Mouse (Mus musculus) right cerebral cortex, postnatal 14 days (tissue): ENCODE measurements around the gene Mvk.

Experiments used
- DNase-seq: peaks from one replicate; pipeline ENCODE4 v3.0.0; 2022

Gene Mvk

DNA sequence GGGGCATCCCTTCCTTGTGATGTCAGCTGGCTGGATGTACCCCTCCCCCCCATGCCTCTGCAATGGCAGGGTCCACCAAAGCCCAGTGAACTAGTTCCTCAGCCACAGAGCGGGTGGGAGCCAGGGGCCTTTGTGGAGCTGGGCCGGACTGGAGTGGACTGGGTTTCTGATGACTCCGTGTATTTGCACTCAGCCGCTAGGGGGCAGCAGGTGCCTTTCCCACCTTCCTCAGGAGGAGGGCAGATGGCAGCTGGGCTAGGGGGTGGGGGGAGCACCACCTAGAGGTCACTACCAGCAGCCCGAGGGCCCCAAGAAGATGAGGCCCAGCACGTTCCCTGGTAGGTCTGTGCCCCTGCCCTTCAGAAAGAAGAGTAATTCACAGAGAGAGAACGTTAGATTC lies 17.2 kb downstream of the Mvk start:
- DNase-seq, result peak; percentile 87

DNA sequence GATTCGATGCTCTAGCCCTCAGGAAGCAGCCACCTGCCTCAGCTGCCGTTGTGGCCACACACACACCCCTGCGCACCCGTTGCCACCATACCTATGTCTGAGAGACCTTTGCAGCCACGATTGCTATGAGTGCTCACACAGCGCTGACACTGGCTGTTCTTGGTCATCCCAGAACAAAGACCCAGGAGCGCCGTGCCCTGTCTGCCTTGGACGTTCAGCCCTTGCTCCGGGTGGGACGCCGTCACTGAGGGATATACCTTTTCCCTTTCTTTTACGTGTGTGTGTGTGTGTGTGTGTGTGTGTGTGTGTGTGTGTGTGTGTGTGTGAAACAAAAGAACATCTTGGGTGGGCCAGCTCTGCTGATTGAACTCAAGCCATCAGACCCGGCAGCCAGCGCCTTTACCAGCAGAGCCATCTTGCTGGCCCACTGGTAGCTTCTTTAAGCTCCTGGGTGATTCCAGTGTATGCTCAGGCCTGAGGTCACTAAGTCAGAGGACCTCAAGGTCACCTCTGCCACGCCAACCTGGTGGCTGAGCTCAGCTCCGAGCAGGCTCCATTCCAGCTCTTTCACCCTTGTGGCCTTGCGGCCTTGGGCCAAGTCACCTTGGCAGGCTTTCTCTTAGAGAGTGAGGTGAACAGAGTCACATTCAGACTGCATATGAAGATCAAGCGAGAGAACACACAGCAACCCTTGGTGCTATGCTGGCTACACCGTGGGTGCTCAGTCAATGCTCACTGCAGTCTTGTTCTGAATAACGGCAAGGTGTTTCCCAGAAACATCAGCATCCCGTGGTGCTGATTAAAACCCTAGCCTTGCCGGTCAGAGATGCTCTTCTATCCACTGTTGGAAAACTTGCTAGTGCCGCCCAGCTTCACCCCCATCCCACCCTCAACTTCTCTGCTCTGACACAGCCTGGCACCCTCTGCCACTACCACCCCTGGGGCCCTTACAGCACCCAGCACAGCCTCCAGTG lies 18.3 kb downstream of the Mvk start:
- DNase-seq, result no peak

DNA sequence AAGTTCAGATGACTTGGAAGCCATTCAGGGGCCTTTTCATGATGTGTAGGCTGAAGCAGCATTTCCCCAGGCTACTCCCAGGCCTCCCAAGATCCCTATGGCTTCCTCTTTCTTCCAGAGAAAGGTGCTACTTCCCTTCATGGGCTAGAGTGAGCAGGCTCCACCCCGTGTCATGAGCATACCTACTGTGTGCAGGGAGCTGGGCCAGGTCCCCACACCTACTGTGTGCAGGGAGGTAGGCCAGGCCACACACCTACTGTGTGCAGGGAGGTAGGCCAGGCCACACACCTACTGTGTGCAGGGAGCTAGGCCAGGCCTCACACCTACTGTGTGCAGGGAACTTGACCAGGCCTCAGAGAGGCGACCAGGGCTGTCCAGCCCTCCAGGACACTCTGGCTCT lies 20.5 kb downstream of the Mvk start:
- no peak for DNase-seq

DNA sequence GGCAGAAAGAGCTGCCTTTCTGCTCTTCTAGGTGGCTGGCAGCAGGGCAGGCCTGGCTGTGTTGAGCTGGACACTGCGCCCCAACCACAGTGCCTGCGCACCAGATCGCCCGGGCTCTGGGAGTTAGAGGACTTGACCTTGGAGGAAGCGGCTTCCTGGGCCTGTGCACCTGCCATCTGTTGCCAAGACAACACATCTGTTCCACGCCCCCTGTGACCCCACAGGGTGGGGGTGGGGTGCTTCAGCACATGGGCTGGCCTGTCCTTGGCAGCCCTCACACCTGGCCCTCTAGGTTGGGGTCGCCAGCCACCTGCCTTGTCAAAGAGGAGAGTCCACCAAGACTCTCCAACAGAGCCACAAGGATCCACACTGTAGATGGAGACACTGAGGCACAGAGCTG lies 21.6 kb downstream of the Mvk start:
- DNase-seq, result no peak

DNA sequence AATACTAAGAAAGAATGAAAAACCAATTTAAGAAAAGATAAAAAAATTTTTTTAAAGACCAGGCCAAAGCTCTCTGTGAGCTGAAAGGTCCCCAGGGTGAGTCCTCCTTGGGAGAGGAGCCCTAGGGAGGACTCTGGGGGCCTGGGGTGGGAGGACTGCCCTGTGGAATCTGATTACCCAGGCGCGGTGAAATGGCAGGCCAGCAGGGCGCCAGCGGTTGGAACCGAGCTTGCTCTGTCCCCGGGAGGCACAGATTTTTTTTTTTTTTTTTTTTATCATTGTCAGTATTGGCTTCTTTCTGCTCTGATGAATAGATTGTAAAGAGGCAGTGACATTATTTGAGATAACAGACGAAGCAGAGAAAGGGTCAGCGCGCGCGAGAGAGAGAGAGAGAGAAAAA lies 22.9 kb downstream of the Mvk start:
- DNase-seq, result no peak

DNA sequence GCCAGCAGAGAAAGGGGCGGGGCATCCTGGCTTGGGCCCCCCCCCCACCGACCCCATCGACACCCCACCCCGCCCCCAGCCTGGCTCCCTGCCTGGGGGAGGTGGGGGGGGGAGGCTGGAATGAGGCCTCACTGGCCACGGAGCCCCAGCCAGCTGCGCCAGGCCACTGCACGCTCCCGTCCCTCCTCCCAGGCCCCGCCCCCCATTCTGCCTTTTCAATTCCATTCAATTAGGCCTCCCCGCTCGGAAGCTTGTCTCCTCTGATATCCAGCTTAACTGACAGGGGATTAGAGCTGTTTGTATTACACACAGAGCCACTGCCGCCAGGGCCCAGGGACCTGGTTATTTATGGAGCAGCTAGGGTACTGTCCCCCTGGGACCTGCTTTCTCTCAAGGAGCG lies 23.4 kb downstream of the Mvk start:
- DNase-seq, result peak; percentile 49

DNA sequence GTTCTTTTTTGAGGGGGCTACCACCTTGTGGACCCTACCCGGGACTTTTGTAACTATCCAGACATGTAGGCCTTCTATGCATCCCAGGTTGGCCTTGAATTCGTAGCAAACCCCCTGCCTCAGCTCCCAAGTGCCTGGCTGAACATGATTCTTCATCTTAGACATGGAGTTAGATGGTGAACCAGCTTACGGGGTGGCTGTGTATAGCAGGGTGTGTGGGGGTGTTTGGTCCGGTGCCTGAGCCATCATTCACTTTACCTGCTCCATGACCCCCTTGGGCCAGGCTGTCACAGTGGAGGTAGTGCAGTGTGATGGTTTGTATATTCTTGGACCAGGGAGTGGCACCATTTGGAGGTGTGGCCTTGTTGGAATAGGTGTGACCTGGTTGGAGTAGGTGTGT lies 23.9 kb downstream of the Mvk start:
- DNase-seq, result no peak

DNA sequence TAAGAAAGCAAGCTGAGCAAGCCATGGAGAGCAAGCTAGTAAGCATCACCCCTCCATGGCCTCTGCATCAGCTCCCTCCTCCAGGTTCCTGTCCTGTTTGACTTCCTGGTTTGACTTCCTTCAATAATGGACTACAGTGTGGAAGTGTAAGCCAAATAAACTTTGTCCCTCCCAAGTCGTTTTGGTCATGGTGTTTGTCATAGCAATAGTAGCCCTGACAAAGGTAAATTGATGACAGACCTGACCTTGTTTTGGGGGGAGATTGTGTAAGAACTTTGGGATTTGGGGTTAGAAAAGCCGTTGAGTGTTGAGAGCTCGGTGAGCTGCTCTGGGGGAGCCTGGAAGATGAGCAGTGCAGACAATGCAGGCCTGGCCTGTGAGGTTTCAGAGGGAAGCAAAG lies 26.3 kb downstream of the Mvk start:
- no peak for DNase-seq

DNA sequence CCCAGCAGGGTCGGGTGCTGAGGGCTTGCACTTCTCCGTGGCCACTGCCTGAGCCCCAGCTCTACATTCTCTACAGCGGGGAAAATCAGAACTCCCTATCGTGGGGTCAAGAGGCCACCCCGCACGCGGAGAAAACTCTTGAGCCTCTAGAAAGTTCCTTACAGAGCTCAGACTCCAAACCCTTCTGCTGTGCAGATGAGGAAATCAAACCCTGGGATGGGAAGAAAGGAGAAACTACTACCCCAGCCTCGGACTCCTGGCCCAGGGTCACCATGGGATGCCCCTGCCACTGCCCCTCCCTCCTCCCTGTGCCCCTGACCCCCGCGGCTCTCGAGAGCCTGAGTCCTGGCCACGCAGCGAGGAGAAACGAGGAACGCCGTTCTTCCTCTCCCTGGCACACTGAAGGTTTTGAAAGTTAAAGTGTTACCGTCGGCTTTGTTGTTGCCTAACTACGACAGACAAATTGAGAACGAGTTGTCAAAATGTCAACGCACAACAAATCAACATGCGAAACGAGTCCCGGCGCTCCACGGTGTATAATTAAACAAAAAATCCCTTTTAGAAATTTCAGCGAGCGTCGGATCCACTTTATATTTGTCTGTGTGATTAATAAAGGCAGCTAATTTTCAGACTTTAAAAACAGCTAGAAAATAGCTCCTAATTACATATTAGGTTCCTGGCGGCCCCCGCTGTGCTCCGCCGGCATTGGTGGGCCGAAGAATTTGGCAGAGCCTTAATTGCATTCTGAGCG lies 30.8 kb downstream of the Mvk start:
- DNase-seq, result no peak

DNA sequence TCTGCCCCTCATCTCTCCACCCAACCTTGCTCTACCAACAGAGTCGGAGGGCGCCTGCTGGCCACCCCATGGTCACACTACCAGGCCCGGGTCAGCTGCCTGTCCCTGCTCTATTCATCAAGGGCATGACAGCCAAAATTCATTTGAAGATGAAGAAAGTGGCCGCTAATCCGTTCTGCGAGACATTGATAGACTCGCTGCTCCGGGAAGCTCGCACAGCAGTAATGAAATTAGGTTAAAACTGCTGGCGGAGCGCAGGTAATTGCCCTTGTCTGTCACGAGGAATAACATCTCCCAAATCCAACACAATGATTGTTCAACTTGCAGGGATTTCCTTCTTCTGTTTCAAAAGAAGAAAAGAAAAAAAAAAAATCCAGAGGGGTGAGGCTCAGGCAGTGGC lies 34.2 kb downstream of the Mvk start:
- DNase-seq, result no peak

DNA sequence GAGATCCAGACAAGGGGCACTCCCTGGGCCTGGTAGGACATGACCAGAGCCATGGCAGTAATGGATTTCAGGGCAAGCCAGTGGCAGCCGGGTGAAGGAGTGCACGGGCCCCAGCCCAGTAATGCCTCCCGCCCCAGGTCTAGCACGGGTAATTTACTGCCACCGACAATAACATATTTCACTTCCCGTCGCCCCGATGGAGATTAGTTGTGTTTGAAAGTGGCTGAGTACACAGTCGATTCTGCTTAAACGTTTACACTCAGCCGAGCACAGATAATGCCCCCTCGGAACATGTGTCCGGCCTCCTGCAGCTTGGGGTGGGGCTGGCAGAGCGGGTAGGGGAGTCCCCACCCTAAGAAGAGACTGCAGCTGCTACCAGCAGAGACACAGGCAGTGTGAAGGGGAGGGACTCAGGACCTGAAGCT lies 38.5 kb downstream of the Mvk start:
- no peak for DNase-seq

DNA sequence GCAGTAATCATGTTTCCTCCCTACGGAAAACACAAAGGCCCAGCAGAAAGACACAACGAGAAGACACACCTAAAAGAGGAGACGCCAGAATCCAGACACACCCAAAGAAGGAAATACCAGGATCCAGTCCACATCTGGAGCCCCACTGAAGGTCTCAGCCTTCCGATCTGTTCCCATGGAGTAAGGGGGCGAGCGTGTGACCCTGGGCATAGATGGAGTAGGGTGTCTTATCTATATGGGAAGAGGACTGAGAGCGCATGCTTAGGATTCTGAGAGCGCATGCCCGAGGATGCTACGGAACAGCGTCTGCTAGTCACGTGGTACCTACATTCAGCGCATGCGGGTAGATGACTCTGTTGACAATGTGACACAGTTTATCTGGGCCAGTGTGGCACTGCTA lies 41.6 kb downstream of the Mvk start:
- no peak for DNase-seq

DNA sequence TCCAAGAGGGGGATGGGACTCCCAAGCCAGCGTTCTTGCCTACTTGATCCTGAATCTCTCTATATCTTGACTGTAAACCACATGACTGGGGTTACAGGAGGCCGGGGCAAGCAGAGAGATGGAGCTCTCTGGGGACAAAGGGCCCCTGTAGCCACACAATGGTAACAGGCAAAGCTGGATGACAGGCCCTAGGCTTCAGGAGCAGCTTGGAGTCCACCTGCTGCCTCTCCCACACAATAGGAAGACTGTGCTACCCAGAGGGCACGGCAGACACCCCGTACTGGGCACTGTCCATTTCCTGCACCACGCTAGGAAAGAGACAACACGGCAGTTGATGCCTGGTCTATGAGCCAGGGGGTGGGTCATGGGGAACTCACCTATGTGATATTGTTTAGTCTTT lies 45.5 kb downstream of the Mvk start:
- no peak for DNase-seq

DNA sequence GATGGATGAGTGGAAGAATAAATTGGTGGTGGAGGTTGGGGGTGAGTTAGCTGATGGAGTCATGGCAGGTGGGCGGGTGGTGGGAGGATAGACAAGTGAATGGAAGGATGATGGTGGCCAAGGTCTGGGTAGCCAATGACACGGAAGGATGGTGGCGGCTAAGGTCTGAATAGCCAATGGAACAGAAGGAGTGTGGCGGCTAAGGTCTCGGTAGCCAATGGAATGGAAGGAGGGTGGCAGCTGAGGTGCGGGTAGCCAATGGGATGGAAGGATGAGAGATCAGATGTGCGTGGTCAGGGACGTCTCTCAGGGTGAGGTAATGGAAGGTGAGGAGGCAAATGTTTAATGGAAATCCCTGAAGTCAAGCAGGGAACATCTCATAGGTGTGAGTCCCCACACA lies 46.2 kb downstream of the Mvk start:
- no peak for DNase-seq

DNA sequence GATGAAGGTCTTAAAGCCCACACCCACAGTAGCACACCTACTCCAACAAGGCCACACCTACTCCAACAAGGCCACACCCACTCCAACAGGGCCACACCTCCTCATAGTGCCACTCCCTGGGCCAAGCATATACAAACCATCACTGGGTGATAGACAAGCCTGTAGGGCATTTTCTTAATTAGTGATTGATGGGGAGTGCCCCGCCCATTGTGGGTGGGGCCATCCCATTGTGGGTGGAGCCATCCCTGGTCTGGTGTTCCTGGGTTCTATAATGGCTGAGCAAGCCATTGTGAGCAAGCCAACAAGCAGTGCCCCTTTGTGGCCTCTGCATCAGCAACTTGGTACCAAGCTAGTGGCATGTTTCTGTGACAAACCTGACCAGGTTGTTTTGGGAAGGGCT lies 50.7 kb downstream of the Mvk start:
- DNase-seq, result no peak

DNA sequence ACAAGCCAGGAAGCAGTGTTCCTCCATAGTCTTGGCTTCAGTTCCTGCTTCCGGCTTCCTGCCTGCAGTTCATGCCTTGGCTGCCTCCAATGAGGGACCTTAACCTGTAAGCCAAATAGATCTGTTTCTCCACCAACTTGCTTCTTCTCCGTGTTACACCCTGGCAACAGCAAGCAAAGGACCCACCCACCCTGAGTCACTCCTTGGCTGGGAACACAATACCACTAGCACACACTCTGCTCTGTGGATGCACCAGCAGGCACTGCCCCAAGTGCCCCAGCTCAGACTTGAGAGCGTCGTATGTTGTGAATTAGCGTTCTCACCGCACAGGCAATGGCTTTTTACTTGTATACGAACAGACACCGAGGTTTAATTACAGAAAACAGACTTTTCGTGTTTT lies 57.2 kb downstream of the Mvk start:
- no peak for DNase-seq

DNA sequence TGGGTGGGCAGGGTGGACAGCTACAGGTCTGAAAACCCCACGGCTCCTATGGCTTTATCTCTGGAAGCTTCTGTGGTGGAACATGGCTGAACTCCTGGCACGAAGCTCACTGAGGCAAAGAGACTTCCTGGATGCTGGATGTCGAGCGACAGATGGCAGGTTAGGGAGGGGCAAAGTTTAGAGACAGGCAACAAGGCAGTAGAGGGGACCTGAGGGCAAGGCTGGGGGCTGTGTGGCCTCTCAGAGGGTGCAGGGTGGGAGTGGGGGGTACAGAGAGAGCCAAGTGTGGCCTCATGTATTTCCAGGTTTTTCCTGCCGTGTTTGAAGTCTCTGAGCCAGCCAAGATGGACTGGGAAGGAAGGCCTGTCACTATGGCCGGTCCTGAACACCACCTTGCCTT lies 60.8 kb downstream of the Mvk start:
- no peak for DNase-seq

DNA sequence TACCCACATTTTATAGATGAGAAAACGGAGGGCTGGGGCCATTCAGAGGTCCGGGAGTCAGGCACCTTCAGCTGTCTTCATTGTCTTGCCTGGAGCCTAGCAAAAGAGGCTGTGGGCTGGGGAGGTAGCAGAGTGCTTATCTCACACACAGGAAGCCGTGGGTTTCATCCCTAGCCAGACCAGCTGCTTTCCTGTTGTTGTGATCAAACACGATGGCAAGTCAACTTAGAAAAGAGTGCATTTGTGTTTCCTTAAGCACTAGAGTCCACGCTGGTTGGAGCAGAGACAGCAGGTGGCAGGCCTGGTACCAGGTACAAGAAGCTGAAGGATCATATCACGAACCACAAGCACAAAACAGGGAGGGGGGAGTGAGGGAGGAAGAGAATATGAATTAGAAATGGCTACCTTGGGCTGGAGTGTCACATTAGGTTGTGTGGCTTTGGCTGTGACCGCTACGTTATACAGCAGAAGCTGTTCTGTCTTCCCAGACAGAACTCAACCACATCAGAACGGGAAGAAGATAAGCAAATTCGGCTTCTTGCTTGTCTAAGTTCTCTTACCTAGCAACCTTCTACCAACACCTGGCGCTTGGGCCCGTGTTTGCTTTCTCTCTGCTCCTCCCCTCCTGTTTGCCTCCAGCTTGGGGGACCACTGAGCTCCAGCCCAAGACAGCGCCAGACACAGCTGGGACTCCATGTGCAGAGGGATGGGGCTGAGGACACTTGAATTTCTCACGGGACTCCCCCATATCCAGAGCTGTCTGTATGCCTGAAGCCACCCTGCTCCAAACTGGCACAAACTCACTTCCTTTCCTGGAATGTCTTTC lies 61.4 kb downstream of the Mvk start:
- no peak for DNase-seq

DNA sequence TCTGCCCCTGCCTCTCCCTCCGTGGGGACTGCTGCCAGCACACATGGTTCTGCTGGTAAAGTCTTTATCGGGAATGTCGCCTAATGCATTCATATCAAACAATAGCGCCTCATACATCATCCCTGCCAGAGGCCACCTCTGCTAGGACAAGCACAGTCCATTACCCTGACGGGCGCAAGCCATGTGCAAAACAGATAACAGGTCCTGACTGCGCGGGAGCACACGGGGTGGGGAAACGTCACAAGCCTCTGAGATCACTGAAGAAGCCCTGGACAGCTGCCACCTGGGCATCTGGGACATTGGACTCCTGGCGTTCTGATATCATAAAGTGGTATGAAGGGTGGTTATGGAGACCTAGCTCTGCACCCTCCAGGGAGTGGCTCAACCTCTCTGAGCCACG lies 63.3 kb downstream of the Mvk start:
- no peak for DNase-seq

DNA sequence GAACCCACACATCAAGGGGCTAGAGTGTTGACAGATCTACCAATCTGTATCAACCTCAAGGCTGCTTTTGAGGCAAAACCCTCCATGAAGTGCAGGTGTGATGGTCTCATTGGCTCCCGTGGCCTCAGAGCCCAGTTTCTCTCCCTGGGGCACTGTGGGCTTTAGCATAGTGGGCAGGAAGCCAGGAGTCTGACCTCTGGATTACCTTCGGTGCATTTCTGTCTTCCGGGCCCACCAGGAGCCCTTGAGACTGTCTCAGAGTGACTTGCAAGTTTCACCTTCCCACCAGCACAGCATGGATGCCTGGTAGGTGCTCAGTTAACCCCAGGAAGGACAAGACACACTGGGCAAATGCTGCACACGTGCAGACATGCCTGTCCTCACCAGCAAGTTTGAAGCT lies 63.9 kb downstream of the Mvk start:
- DNase-seq, result no peak

DNA sequence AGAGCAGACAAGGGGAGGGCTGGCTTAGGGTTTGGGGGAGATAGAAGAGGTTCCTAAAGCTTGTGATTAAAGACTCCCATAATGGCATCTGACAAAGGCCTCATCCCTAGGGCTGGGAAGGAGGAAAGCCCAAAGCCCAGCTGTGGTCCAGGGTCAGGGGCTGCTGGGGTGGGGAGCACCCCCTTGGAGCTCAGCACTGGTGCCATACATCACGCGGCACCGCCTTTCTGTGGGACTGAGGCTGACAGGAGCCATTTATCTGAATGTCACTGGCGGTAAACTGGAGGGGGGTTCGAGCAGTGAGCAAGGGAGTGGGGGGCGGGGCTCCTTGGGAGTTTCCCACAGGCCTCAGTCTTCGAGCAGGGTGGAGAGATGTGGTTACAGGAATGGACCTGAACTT lies 65.4 kb downstream of the Mvk start:
- DNase-seq, result no peak
